Mouse (Mus musculus): ENCODE data around the gene Ntsr2.

Gene Ntsr2

GRCm38 (mm10) chr12:16653332-16654093 is at the start of gene Ntsr2:
Gene Ntsr2 (plus strand): TSS chr12:16653382.
- peak; percentile 60 to 76 for DNase-seq (ENCODE audit: low spot score in 2 of 2)

DNA sequence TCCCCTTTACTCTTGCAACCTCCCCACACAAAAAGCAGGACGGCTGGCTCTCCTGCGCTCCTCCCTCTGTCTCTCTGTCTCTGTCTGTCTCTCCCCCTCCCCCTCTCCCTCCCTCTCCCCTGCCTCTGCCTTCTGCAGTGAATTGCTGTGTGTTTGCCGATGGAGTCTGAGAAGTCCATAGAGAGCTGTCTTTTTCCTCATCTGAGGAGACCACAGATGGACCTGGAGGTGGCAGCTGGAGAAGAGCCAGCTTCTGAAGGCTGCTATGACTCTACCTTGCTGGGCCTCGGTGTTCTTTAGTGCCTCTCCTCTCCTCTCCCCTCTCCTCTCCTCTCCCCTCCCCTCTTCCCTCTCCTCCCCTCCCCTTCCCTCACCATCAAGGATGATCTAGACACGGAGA is 47.6 kb upstream of the Ntsr2 start:
- DNase-seq (ENCODE audit: low spot score in 2 of 2), result no peak

DNA sequence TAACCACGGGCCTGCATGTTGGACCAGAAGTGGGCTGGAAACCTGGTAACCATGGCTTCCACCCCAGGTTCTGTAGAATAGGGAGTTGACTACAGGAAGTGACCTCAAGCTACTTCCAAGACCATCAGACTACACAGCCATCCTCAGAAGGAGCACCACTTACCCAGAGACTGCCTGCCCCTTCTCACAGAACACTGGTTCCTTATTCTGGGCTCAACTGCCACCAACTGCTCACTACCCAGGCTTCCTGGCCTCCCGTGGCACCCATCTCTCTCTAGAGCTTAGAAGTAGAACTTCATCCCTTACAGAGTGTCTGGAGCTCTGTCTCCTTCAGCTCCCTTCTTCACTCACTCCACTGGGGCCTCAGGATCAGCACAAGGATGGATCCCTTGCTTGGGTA is 42.2 kb upstream of the Ntsr2 start, which contains the start of gene Lpin1:
TSS of gene Lpin1 (minus strand) at position 31 of the 400 bp plus-strand sequence.
- no peak for DNase-seq (ENCODE audit: low spot score in 2 of 2)

GRCm38 (mm10) chr12:16614556-16614955 is 38.6 kb upstream of the Ntsr2 start:
- DNase-seq (ENCODE audit: low spot score in 2 of 2), result no peak

- no peak for DNase-seq (ENCODE audit: low spot score in 2 of 2)
Observed at GRCm38 (mm10) chr12:16615738-16616137, 37.4 kb upstream of the Ntsr2 start.

DNA sequence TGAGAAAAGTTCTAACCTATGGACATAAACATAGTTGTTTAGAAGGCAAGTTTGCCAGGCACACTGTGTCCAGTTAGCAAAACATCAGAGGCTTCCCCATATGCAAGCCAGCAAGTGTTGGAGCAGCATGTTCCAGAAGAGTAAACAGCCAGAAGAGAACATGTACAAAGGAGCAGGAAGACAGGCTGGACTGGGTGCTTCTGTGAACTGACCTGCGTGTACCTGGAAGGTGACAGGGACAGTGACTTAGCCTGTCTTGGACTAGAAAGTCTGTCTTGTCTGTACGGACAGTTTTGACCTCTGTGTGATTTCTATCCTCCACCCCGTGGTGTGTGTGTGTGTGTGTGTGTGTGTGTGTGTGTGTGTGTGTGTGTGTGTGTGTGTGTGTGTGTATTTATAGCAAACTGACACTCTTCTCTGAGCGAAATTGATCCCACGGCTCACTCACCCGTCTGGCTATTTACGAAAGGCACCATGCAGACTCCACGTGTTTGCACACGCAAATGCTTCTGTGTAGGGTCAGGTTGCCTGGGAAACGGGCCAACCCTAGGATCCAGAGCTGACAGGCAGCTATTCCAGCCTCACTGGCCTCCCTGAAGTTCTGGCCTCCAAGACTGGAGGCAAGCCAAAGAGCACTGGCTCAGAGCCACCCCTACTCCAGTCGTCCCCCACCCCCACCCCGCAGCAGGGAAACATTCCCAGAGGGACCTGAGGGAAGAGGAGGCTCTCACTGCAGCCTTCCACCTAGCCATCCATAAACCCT is 34.5 kb upstream of the Ntsr2 start:
- peak; percentile 89 to 90 for DNase-seq (ENCODE audit: low spot score in 2 of 2)

- no peak for DNase-seq (ENCODE audit: low spot score in 2 of 2)
Observed at GRCm38 (mm10) chr12:16619453-16619852, 33.7 kb upstream of the Ntsr2 start.

- DNase-seq (ENCODE audit: low spot score in 2 of 2), result no peak
Observed at GRCm38 (mm10) chr12:16620230-16620629, 33.0 kb upstream of the Ntsr2 start.

DNA sequence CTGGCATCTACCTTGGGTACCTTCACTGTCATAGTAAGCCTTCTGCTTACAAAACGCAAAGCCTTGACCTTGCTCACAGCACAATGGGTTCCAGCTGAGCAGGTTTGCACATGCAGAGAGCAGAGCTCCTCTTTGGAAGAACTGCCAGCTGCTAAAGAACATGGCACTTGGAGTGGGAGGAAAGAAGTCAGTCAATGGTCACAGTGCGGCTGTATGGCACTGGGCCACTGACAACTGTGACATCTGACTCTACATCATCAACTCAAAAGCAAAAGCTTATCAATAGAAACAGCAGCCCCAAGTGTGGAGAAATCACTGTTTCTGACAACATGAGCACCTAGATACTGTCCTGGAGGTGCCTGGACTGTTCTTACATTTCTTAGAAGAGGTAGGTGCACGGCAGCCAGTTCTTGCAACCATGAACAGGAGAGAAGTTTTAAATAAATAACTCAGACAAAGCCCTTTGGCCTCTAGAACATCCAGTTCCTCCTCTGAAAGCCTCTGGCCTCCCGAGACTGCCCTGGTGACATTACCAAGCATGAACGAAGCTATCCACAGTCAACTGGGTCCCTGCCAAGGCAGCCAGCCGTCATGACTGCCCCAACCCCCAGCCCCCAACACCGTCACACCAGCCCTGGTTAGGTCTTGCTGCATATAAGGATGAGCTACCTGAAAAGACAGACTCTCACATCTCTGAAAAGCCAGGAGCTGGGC is 22.9 kb upstream of the Ntsr2 start:
- peak; percentile 44 to 54 for DNase-seq (ENCODE audit: low spot score in 2 of 2)

GRCm38 (mm10) chr12:16630866-16631185 is 22.4 kb upstream of the Ntsr2 start:
- peak in 1 of 2 experiments; percentile 29 for DNase-seq (ENCODE audit: low spot score in 2 of 2)

DNA sequence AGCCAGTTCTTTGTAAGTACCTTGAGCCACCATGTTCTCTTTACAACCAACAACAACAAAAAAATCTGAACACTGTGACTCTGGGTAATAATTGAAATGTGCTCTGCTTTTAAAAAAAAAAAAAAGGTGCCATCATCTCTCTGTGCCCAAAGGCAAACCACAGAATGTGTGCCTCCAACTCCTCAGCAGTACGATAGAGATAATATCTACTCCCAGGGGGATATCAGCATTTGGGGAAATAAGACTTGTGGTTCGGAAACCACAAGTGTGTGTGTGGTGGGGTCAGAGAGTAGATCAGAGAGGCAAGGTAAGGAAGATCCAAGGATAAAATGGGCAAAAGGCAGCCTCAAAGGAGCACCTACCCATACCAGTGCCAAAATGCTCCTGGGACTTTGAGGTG is 21.8 kb upstream of the Ntsr2 start:
- no peak for DNase-seq (ENCODE audit: low spot score in 2 of 2)

DNA sequence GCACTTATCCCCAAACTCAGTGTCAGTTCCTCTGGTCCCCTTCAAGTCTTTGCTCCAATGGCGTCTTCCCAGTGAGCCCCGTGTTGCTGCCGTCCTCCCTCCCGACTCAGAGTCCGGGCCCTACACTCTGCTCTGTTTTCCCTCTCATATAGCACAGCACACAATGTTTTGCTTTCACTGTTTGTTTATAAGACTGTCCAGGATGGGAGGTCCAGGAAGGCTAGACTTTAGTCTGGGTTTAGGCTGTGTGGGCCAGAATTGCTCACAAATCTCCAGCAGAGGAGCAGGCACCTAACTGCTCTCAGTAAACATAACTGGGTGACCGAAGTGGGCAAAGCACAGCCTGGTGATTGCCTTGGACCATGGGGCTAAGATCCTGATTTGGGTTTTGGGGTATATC is 19.9 kb upstream of the Ntsr2 start:
- no peak for DNase-seq (ENCODE audit: low spot score in 2 of 2)

GRCm38 (mm10) chr12:16634075-16634813 is 18.9 kb upstream of the Ntsr2 start:
- peak in 1 of 2 experiments; percentile 46 for DNase-seq (ENCODE audit: low spot score in 2 of 2)

- no peak for DNase-seq (ENCODE audit: low spot score in 2 of 2)
Observed at GRCm38 (mm10) chr12:16635816-16636215, 17.4 kb upstream of the Ntsr2 start.

- peak in 1 of 2 experiments; percentile 41 for DNase-seq (ENCODE audit: low spot score in 2 of 2)
Observed at GRCm38 (mm10) chr12:16639078-16639771, 14.0 kb upstream of the Ntsr2 start.

- no peak for DNase-seq (ENCODE audit: low spot score in 2 of 2)
Observed at GRCm38 (mm10) chr12:16640075-16640474, 13.1 kb upstream of the Ntsr2 start.

- no peak for DNase-seq (ENCODE audit: low spot score in 2 of 2)
Observed at GRCm38 (mm10) chr12:16642000-16642399, 11.2 kb upstream of the Ntsr2 start.

DNA sequence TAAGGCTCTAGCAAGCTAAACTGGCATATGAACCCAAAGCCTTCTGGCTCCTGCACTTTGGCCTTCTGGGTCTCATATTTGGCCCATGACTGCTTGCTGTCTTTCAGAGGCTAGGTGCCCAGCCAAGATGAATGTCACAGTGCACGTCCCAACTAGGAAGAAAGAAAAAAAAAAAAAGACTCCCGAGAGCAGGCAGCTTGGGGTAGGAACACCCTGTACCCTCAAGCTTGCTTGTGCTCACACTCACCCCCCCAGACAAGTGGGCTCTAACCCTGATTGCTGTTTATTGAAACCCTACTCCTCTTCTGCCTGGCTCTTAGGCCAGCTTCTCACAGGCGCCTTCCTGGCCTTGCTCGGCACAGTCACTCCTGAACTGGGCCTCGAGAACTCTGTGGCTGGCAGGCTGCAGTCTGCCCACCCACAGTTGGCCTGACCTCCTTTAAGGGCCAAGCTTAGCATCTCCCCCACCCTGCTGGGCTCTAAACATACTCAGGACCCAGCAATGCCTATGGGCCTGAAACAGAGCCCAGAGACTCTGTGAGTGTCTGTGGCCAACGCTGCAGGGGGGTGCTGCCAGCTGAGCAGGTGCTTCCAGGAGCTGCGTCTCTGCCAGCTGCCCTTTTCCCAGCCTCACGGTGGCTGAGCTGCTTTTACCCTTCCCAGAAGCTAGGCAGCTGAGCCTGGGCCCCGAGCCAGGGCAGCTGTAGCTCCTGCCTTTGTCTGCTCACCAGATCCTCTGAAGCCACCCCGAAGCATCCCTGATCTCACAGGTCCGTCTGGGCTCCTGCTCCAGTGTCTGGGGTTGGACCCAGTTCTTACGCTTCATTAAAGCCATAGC is 9.5 kb upstream of the Ntsr2 start:
- peak; percentile 69 to 75 for DNase-seq (ENCODE audit: low spot score in 2 of 2)

DNA sequence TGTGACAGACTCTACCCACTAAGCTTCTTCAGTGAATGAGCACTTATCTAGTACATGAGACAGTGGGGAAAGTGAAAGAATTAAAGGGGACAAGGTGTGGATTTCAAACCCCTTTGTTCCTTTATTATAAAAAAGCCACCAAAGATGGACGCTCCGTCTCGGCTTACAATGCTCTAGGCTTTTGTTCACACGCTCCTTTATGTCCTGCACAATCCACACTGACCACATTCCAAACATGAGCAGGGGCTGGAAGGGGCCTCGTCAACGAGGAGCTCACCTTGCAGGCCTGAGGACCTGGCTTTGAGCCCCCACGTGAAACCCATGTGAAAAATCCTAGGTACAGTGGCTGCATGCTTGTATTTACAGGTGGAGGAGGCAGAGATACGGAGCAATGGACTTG is 8.5 kb upstream of the Ntsr2 start:
- no peak for DNase-seq (ENCODE audit: low spot score in 2 of 2)

DNA sequence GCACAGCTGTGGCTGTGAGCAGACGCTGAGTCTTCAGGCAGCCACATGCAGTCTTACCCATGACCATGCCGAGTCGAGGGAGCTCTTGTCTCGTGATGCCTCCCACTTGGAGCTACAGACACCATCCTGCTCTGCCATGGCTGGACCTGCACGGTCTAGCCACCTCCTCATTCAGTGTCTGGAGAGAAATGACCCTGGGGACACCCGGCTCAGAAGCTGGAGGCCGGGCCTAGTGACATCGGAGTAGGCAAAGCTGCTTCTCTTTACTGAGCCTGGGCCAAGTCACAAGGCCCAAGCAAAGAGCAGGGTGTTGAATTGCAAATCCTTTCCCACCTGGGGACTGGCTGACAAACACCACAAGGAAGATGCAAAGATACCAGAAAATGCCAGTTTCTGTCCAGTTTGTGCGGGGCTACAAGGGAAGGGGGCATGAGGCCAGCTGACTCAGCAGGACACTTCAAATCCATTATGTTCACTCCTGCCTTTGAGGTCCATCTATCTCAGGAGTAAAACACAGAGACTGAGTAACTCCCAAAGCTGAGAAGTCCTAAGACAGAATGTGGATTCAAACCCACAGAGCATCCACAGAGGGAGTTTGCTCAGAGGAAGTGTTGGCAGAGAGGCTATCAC is 6.3 kb upstream of the Ntsr2 start:
- DNase-seq (ENCODE audit: low spot score in 2 of 2), result peak in 1 of 2 experiments; percentile 48

Data from heart, adult 9 months (tissue).